Mouse (Mus musculus): ENCODE data around the gene Plxna4. TPM values are rescaled to one million over a fixed set of nuclear protein-coding genes. Genes with fewer than 3 reads are reported as not detected.

Plxna4 gene
- polyA plus RNA-seq, 1 experiment from 2014 or later = 6.1 TPM

DNA sequence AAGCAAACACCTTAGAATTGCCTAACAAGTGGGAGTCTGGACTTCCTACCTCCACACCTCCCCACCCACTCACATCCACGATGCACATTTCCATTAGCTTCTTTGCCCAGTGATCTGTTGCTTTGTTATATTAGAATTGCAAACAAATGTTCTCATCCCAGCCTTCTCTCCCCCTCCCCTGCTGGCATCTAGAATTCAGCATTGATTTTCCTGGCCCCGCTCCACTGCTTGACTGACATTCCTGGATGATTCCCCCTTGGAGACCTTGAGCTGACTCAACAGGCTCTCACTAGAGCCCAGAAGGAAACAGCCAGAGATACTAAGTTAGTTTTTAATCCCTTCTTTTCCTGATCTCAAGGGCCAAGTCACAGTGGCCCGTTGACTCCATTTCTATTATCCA is 131.4 kb downstream of the Plxna4 start:
- Histone ChIP-seq H3K4me3 (ENCODE audit: low read depth, low read length) (no peak overlapping the region), H3K36me3 (ENCODE audit: control insufficient read depth, insufficient read depth, low read length) (no peaks in the 10 kb centered on the region), H3K4me1 (ENCODE audit: control insufficient read depth, insufficient read depth, low read length) (no peaks in the 10 kb centered on the region), H3K9ac (ENCODE audit: low read depth, low read length) (no peak overlapping the region), H3K27ac (replicated peaks; ENCODE audit: low read depth, low read length) (no peak overlapping the region), H3K27me3 (replicated peaks; ENCODE audit: control insufficient read depth, insufficient read depth, low read length) (no peaks in the 10 kb centered on the region), H3K9me3 (ENCODE audit: control insufficient read depth, low read length) (no peaks in the 10 kb centered on the region), H3K4me2 (ENCODE audit: low read depth, low read length) (no peak overlapping the region)
- WGBS = 70% methylated on average over 3 of the region's 3 CpGs
- ATAC-seq (ENCODE audit: low read depth) = no peak
- DNase-seq (ENCODE audit: low spot score) = peak; percentile 45

DNA sequence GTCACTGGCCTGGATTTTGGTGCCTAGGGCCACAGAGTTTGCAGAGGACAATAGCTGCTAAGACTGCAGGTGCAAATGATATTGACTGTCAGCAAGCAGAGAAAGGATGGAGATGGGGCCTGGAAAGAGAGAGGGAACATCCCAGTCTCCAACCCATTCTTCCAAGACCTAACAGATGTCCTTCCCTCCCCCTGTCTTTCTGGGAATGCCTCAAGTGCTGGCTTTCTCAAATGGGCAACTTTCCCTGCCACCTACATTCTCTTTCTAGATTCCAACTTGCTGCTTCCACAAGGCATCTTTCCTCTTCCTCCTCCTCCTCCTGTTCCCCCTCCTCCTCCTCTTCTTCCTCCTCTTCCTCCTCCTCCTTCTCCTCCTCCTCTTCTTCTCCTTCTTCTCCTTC is 136.1 kb downstream of the Plxna4 start:
- no peak overlapping the region for H3K4me3 ChIP-seq (ENCODE audit: low read depth, low read length)
- no peaks in the 10 kb centered on the region for H3K36me3 ChIP-seq (ENCODE audit: control insufficient read depth, insufficient read depth, low read length)
- no peaks in the 10 kb centered on the region for H3K4me1 ChIP-seq (ENCODE audit: control insufficient read depth, insufficient read depth, low read length)
- H3K27ac ChIP-seq (replicated peaks; ENCODE audit: low read depth, low read length) = no peak overlapping the region
- no peak for ATAC-seq (ENCODE audit: low read depth)
- H3K27me3 ChIP-seq (replicated peaks; ENCODE audit: control insufficient read depth, insufficient read depth, low read length) = no peaks in the 10 kb centered on the region
- H3K4me2 ChIP-seq (ENCODE audit: low read depth, low read length) = no peak overlapping the region
- no peak overlapping the region for H3K9ac ChIP-seq (ENCODE audit: low read depth, low read length)
- no peak for DNase-seq (ENCODE audit: low spot score)
- H3K9me3 ChIP-seq (ENCODE audit: control insufficient read depth, low read length) = no peaks in the 10 kb centered on the region

DNA sequence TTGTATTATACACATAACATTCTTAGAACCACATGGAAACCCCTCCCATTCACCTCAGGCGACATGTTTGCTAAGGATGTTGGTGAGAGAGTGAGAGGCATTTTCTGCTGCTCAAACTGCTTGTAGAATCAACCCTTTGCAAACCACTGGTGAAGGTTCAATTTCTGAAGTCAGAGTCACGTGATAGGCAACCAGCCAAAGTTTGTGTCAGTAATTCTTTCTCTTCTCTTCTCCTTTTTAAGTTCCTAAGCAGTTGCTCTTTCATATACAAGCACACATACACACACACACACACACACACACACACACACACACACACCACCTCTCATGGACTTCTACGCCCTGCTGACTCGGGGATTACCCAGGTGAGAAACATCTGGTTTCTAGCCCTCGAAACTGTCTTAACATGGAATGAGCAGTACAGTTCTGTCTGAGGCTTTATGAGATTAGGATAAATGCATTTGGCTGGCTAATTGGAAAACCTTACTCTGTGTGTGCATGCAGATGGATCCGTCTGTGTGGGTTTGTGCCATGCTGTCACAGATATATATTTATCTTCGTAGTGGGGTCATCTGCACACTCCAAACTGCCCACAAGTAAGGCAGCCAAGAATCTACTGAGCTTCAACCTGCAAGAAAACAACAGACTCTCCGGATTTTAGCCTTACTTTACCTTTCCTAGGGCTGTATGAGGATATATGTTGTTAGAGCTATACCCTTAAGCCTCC is 138.6 kb downstream of the Plxna4 start:
- 0 out of 2 replicates have a peak, but pooled peaks cover 7% of the 10 kb centered on the region for H3K4me1 ChIP-seq (ENCODE audit: control insufficient read depth, insufficient read depth, low read length)
- H3K4me3 ChIP-seq (ENCODE audit: low read depth, low read length) = no peak overlapping the region
- no peak overlapping the region for H3K27ac ChIP-seq (replicated peaks; ENCODE audit: low read depth, low read length)
- H3K36me3 ChIP-seq (ENCODE audit: control insufficient read depth, insufficient read depth, low read length) = no peaks in the 10 kb centered on the region
- no peaks in the 10 kb centered on the region for H3K9me3 ChIP-seq (ENCODE audit: control insufficient read depth, low read length)
- no peaks in the 10 kb centered on the region for H3K27me3 ChIP-seq (replicated peaks; ENCODE audit: control insufficient read depth, insufficient read depth, low read length)
- peak; percentile 11 for DNase-seq (ENCODE audit: low spot score)
- H3K9ac ChIP-seq (ENCODE audit: low read depth, low read length) = no peak overlapping the region
- WGBS = 60% methylated on average over 8 of the region's 8 CpGs
- no peak overlapping the region for H3K4me2 ChIP-seq (ENCODE audit: low read depth, low read length)
- no peak for ATAC-seq (ENCODE audit: low read depth)

DNA sequence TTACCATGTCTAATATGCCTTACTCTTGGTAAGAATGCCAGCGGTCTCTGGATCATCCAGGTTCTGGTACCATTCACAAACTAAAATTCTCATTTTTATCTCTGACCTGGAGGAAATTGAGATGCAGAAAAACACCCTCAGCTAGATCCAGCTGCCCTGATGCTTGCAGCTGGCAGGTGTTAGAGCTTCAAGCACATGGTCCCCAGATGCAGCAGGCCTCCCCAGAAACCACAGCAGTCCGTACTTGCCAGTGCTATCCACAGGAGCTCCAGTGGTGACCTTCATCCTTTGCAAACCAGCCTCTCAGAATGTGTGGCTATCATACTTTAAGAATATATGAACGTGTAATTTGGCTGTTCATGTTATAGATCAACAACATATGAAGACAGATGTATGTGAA is 139.2 kb downstream of the Plxna4 start:
- DNase-seq (ENCODE audit: low spot score) (no peak), ATAC-seq (ENCODE audit: low read depth) (no peak)
- H3K27me3 ChIP-seq (replicated peaks; ENCODE audit: control insufficient read depth, insufficient read depth, low read length) = no peaks in the 10 kb centered on the region
- 64% methylated on average over 3 of the region's 3 CpGs for WGBS
- no peaks in the 10 kb centered on the region for H3K36me3 ChIP-seq (ENCODE audit: control insufficient read depth, insufficient read depth, low read length)
- H3K4me2 ChIP-seq (ENCODE audit: low read depth, low read length) = no peak overlapping the region
- H3K9me3 ChIP-seq (ENCODE audit: control insufficient read depth, low read length) = no peaks in the 10 kb centered on the region
- H3K27ac ChIP-seq (replicated peaks; ENCODE audit: low read depth, low read length) = no peak overlapping the region
- no peak overlapping the region for H3K9ac ChIP-seq (ENCODE audit: low read depth, low read length)
- 0 out of 2 replicates have a peak, but pooled peaks cover 7% of the 10 kb centered on the region for H3K4me1 ChIP-seq (ENCODE audit: control insufficient read depth, insufficient read depth, low read length)
- no peak overlapping the region for H3K4me3 ChIP-seq (ENCODE audit: low read depth, low read length)

DNA sequence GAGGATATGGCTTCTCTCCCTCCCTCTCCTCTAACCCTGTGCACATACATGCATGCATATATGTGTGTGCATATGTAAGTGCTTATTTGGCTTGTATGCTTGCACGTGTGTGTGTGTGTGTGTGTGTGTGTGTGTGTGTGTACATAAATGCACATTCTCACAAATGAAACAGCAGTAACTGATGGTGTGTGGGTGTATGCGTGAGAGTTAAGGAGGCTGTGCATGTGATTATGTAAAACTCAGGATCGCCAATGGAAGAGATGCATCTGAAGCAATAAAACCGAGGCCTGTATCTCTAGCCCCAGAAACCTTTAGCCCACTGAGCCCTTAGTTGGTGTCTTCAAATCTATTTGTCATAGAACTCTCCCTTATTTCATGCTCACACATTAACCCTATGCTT is 141.7 kb downstream of the Plxna4 start:
- Histone ChIP-seq H3K4me2 (ENCODE audit: low read depth, low read length) (no peak overlapping the region), H3K4me1 (ENCODE audit: control insufficient read depth, insufficient read depth, low read length) (0 out of 2 replicates have a peak, but pooled peaks cover 7% of the 10 kb centered on the region), H3K27ac (replicated peaks; ENCODE audit: low read depth, low read length) (no peak overlapping the region), H3K9ac (ENCODE audit: low read depth, low read length) (no peak overlapping the region), H3K4me3 (ENCODE audit: low read depth, low read length) (no peak overlapping the region), H3K27me3 (replicated peaks; ENCODE audit: control insufficient read depth, insufficient read depth, low read length) (no peaks in the 10 kb centered on the region), H3K9me3 (ENCODE audit: control insufficient read depth, low read length) (no peaks in the 10 kb centered on the region), H3K36me3 (ENCODE audit: control insufficient read depth, insufficient read depth, low read length) (no peaks in the 10 kb centered on the region)
- ATAC-seq (ENCODE audit: low read depth) (no peak), DNase-seq (ENCODE audit: low spot score) (no peak)
- WGBS = 79% methylated on average over 4 of the region's 4 CpGs

DNA sequence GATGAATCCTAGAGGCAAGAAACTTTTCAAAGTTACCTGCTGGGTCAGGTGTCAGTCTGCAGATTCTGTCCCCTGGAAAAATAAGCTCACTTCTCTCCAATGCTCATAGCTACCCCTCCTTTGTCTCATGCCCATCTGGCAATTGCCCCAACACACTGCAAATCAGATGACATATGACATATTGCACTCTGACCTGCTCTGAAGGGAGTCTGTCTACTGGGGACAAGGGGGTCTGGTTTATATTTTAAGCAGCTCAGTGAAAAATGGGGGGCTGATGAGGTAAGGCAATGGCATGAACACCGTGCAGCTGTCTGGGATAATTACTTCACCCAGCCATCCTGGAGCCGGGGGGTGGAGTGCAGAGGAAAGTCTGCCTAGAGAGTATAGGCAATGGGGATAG is 142.7 kb downstream of the Plxna4 start:
- DNase-seq (ENCODE audit: low spot score) = no peak
- WGBS = 24% methylated on average over 2 of the region's 2 CpGs

DNA sequence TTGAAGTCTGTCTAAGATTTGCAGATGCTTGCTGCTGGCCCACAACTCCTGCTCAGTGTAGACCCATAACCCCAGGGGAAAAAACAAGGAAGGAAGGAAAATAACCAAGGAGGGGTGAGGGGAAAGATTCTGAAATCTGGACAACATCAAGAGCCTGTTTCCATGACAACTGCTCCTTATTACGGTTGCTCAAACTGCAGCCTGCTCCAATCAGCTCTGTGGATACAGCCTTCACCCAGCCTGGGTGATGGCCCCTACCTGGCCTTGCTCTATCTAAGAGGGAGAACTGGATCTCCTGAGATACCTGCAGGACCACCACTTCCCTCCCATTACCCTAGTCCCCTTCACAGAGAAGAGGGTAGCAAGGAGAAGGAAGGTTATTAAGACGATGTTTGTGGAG is 143.6 kb downstream of the Plxna4 start:
- Histone ChIP-seq H3K4me3 (ENCODE audit: low read depth, low read length) (no peak overlapping the region), H3K27me3 (replicated peaks; ENCODE audit: control insufficient read depth, insufficient read depth, low read length) (no peaks in the 10 kb centered on the region), H3K27ac (replicated peaks; ENCODE audit: low read depth, low read length) (no peak overlapping the region), H3K4me2 (ENCODE audit: low read depth, low read length) (no peak overlapping the region), H3K9me3 (ENCODE audit: control insufficient read depth, low read length) (no peaks in the 10 kb centered on the region), H3K36me3 (ENCODE audit: control insufficient read depth, insufficient read depth, low read length) (no peaks in the 10 kb centered on the region), H3K4me1 (ENCODE audit: control insufficient read depth, insufficient read depth, low read length) (0 out of 2 replicates have a peak, but pooled peaks cover 7% of the 10 kb centered on the region), H3K9ac (ENCODE audit: low read depth, low read length) (no peak overlapping the region)
- DNase-seq (ENCODE audit: low spot score) = peak; percentile 17
- 61% methylated on average over 2 of the region's 2 CpGs for WGBS
- ATAC-seq (ENCODE audit: low read depth) = no peak

More for the DNA sequence above, 142.7 kb downstream of the Plxna4 start:
- Histone ChIP-seq H3K9me3 (ENCODE audit: control insufficient read depth, low read length) (no peaks in the 10 kb centered on the region), H3K4me1 (ENCODE audit: control insufficient read depth, insufficient read depth, low read length) (0 out of 2 replicates have a peak, but pooled peaks cover 7% of the 10 kb centered on the region), H3K9ac (ENCODE audit: low read depth, low read length) (no peak overlapping the region), H3K27ac (replicated peaks; ENCODE audit: low read depth, low read length) (no peak overlapping the region), H3K4me3 (ENCODE audit: low read depth, low read length) (no peak overlapping the region), H3K27me3 (replicated peaks; ENCODE audit: control insufficient read depth, insufficient read depth, low read length) (no peaks in the 10 kb centered on the region), H3K4me2 (ENCODE audit: low read depth, low read length) (no peak overlapping the region), H3K36me3 (ENCODE audit: control insufficient read depth, insufficient read depth, low read length) (no peaks in the 10 kb centered on the region)
- no peak for ATAC-seq (ENCODE audit: low read depth)

DNA sequence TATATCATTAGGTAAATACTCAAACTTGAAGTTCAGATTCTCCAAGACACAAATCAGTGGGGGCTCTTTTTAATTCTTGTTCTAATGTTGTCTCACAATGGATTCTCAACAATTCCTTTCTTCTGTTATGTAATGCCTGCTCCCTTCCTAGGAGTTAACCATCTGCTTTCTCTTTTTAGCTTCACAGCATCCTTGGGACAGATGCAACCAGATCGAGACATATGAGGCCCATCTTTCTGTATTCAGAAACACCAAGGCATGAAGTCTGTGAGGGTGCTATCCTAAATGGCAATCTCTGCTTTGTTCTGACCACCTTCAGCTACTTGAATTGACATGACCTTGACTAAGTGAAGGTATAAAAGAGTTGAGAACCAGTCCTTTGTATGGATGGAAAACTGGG is 144.3 kb downstream of the Plxna4 start:
- H3K27me3 ChIP-seq (replicated peaks; ENCODE audit: control insufficient read depth, insufficient read depth, low read length) = no peaks in the 10 kb centered on the region
- no peak overlapping the region for H3K4me3 ChIP-seq (ENCODE audit: low read depth, low read length)
- WGBS = 72% methylated on average over 1 of the region's 1 CpGs
- ATAC-seq (ENCODE audit: low read depth) (no peak), DNase-seq (ENCODE audit: low spot score) (no peak)
- H3K36me3 ChIP-seq (ENCODE audit: control insufficient read depth, insufficient read depth, low read length) = no peaks in the 10 kb centered on the region
- H3K27ac ChIP-seq (replicated peaks; ENCODE audit: low read depth, low read length) = no peak overlapping the region
- 0 out of 2 replicates have a peak, but pooled peaks cover 7% of the 10 kb centered on the region for H3K4me1 ChIP-seq (ENCODE audit: control insufficient read depth, insufficient read depth, low read length)
- H3K9me3 ChIP-seq (ENCODE audit: control insufficient read depth, low read length) = no peaks in the 10 kb centered on the region
- H3K9ac ChIP-seq (ENCODE audit: low read depth, low read length) = no peak overlapping the region
- no peak overlapping the region for H3K4me2 ChIP-seq (ENCODE audit: low read depth, low read length)

DNA sequence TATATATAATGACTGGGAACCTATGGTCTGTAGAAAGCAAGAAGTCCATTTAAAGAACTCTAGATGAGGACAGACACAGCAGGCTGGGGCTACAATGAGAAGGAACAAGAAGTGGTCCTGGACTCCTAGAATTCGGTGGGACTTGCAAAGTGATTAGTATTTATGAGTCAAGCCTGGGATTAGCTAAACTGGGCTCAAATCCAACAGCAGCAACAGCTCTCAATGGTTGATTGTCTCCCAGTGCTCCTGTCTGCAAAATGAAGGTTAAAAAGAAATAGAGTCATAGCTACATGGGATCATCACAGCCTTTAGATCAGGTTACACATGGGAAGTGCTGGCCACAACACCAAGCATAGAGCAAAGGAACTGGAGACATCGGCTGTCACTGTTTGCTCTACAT is 148.6 kb downstream of the Plxna4 start:
- Histone ChIP-seq H3K27ac (replicated peaks; ENCODE audit: low read depth, low read length) (no peak overlapping the region), H3K4me3 (ENCODE audit: low read depth, low read length) (no peak overlapping the region), H3K4me1 (ENCODE audit: control insufficient read depth, insufficient read depth, low read length) (peaks cover 4% of the 10 kb centered on the region; the same call in 1 of the 2 replicates), H3K27me3 (replicated peaks; ENCODE audit: control insufficient read depth, insufficient read depth, low read length) (no peaks in the 10 kb centered on the region), H3K36me3 (ENCODE audit: control insufficient read depth, insufficient read depth, low read length) (no peaks in the 10 kb centered on the region), H3K9ac (ENCODE audit: low read depth, low read length) (no peak overlapping the region), H3K4me2 (ENCODE audit: low read depth, low read length) (no peak overlapping the region), H3K9me3 (ENCODE audit: control insufficient read depth, low read length) (no peaks in the 10 kb centered on the region)
- ATAC-seq (ENCODE audit: low read depth) = no peak
- DNase-seq (ENCODE audit: low spot score) = no peak
- WGBS = 69% methylated on average over 2 of the region's 2 CpGs
